Mouse (Mus musculus) erythroblast, embryonic 14.5 days (primary cell): ENCODE measurements around the gene Nptxr.

Experiments used
- GATA1 ChIP-seq: IDR thresholded peaks from 2 replicates; pipeline ENCODE4 v1.6.1; 2012; ENCODE audit warnings: low read length, inconsistent platforms, mixed read lengths
- TAL1 ChIP-seq: IDR thresholded peaks from 3 replicates; pipeline ENCODE4 v1.6.1; 2012; ENCODE audit warnings: low read length, inconsistent platforms, mixed read lengths

GRCm38 (mm10) chr15:79813666-79814258, 9.2 kb upstream of the Nptxr start:
- TF ChIP-seq GATA1 (no peak), TAL1 (no peak)
